Mouse (Mus musculus): ENCODE data around the gene Fam13a. TPM values are rescaled to one million over a fixed set of nuclear protein-coding genes. Genes with fewer than 3 reads are reported as not detected.

Gene Fam13a
- total RNA-seq, 2 experiments from 2014 or later, result 15.7 to 18.1 TPM

GRCm38 (mm10) chr6:58932515-58933188 lies 91.7 kb downstream of the Fam13a start:
- no peak for DNase-seq

GRCm38 (mm10) chr6:58931149-58931548 lies 93.2 kb downstream of the Fam13a start:
- no peak for DNase-seq

- peak in 1 of 2 experiments; percentile 41 for DNase-seq
These were observed 94.4 kb downstream of the Fam13a start for GRCm38 (mm10) chr6:58929911-58930431.

DNA sequence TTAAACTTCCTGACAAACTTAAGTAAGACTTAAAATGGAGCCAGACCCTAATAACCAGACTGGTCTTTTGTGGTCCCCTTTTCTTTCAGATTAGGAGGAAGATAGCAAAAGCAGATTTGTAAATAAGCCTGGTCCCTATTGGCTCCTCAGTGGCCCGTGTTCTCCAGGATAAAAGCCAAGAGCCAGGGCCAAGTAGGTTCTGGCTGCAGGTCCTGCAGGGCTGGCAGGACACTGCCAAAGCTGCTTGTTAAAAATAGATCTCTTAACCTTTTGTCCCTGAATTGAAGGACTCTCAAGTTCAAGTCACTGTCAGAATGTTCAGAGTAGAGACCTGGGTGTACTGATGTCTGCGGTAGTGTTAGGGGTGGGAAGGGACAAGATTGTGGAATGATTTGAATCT lies 96.5 kb downstream of the Fam13a start:
- no peak for DNase-seq

GRCm38 (mm10) chr6:58922511-58922910 lies 101.8 kb downstream of the Fam13a start:
- DNase-seq, result no peak

- DNase-seq, result no peak
These were observed 102.7 kb downstream of the Fam13a start for GRCm38 (mm10) chr6:58921623-58922022.

GRCm38 (mm10) chr6:58920735-58921134 lies 103.6 kb downstream of the Fam13a start:
- no peak for DNase-seq

GRCm38 (mm10) chr6:58916498-58916897 lies 107.9 kb downstream of the Fam13a start:
- no peak for DNase-seq

- DNase-seq, result no peak
These were observed 110.4 kb downstream of the Fam13a start for GRCm38 (mm10) chr6:58913971-58914370.

- DNase-seq, result no peak
These were observed 110.8 kb downstream of the Fam13a start for GRCm38 (mm10) chr6:58913551-58913950.

GRCm38 (mm10) chr6:58912842-58913241 lies 111.5 kb downstream of the Fam13a start:
- DNase-seq, result no peak

- no peak for DNase-seq
These were observed 116.6 kb downstream of the Fam13a start for GRCm38 (mm10) chr6:58907791-58908190.

DNA sequence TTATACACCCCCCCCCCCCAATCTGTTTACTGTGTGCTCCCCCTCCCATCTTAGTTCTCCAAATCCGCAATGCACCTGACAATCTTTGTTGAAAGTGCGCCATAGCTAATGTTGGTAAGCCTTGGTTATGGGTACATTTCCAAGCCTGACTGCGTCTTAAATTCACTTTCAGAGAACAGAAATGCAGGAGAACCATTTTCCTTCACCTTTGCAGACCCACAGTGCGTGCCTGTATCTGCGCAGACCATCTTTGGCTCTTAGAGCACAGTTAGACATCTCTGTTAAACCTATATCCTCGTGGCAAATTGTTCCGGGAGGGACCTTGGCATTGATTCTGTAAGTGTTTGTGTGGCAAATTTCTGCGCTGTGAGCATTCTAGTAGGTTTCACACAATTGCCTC lies 117.0 kb downstream of the Fam13a start:
- no peak for DNase-seq

DNA sequence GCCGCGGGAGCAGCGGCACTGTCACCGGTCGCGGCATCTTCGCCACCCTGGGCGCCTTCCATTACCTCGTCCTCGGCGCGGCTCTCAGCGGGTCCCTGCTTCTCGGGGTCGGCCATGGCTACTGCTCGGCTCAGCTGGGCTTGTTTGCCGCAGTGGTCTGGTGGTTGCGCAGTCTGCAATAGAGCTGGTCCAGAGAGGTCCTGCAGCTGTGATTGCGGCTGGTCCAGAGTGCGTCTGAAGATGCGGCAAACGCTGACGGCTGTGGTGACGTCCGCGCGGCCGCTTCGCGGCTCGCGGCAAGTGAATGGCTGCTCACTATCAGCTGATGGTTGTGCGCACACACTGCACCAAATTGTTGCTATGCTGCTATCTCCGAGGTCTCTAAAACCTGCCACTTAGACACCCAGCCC lies 117.5 kb downstream of the Fam13a start, which contains the start of gene Nap1l5:
Gene Nap1l5 (minus strand): TSS at position 225 of the 410 bp plus-strand sequence.
- DNase-seq, result peak; percentile 71 to 82

DNA sequence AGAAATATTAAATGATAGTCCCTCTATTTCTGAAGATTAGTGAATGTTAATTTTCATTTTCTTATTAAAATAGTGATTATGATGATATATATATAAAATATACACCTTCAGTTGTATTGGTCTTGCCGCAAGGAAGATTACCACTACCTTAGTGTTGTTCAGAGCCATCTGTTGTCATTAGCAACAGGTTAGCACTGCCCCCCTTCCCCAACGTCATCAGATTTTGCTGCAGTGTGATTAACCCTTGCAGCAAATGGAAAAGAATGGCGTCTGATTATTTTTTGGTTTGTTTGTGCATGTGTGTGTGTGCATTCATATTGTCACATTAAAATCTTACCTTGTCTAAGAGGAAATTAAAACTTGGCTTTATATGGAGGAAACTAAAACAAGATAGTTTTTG lies 119.8 kb downstream of the Fam13a start:
- DNase-seq, result no peak

DNA sequence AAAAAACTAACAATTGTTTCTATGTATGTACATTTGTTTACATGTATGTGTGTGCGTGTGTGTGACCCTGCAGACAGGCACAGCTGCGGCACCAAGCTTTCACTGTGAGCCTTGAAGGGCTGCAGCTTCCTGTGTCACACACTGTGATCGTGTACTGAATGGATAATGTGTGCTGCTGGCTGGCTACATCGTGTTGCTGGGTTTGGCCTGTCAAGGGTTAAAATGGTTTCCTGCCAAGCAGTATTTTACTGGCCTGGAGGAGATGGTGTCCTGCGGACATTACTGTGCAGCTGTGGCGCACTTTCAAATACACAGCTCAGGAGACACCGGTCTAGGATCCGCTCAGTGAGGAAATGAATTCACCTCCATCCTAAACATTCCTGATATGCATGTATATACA lies 121.2 kb downstream of the Fam13a start:
- peak in 1 of 2 experiments; percentile 40 for DNase-seq

GRCm38 (mm10) chr6:58900536-58900935 lies 123.8 kb downstream of the Fam13a start:
- no peak for DNase-seq

DNA sequence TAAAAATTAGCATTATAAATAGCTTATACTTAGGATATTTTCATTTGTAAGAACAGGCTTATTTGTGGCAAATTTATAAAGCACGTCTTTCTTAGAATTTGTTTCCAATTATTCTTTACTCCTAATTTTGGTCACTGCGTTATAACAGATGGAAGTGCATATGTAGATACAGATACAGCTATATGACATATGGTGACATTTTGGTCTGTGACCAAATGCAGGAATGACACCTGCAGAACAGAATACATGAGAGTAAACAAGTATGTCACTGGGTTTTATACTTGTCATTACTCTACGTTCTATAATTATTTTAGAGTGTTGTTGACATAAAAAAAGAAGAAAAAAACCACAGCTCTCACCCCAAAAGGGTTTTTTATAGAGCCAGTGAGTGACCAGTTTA lies 125.3 kb downstream of the Fam13a start:
- DNase-seq, result no peak

GRCm38 (mm10) chr6:58896648-58897047 lies 127.7 kb downstream of the Fam13a start:
- no peak for DNase-seq

- no peak for DNase-seq
These were observed 129.4 kb downstream of the Fam13a start for GRCm38 (mm10) chr6:58894994-58895393.

GRCm38 (mm10) chr6:58893307-58893706 lies 131.0 kb downstream of the Fam13a start:
- no peak for DNase-seq

GRCm38 (mm10) chr6:58889917-58890316 lies 134.4 kb downstream of the Fam13a start:
- no peak for DNase-seq

- no peak for DNase-seq
These were observed 142.1 kb downstream of the Fam13a start for GRCm38 (mm10) chr6:58882271-58882670.
